Mouse (Mus musculus): ENCODE results near the gene Gpr85.

Gene Gpr85

DNA sequence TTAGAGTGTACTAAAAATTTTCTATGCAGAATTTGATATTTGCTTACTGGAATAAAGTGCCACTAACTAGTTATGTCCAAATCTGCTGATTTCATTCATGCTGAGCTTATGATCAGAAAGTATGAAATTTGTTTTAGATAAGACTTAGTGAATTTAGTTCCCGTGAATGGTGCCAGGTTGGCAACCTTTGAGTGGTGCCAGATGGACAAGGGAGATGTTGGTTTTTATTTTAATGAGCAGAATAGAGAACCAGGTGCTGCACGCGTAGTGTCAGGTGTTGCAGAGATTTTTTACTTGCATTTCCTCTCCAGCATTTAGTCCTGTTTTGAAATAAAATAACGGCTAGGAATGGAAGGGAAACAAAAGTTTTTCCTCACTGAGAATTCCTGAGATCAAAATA is 27.6 kb downstream of the Gpr85 start:
- DNase-seq: peak; percentile 74 to 75

- DNase-seq: no peak
Measured at GRCm38 (mm10) chr6:13800071-13800470, 39.7 kb downstream of the Gpr85 start.

GRCm38 (mm10) chr6:13797389-13797788 is 42.4 kb downstream of the Gpr85 start:
- no peak for DNase-seq
